Mouse (Mus musculus) bone marrow, adult 2 months (tissue): ENCODE data around the gene Gbe1.

Experiments used
- CTCF ChIP-seq: fragments of 200-500 bp; IDR thresholded peaks from 2 replicates; pipeline ENCODE4 v1.5.1; 2011; ENCODE audit warnings: low read length, control low read depth; ENCODE audit not compliant: control insufficient read depth, insufficient read depth
- POLR2A ChIP-seq: fragments of 200-500 bp; IDR thresholded peaks from 2 replicates; pipeline ENCODE4 v1.6.1; 2011; ENCODE audit warnings: low read depth, mild to moderate bottlenecking, control low read depth, low read length, borderline replicate concordance; ENCODE audit not compliant: control insufficient read depth

- TF ChIP-seq CTCF (no peak), POLR2A (no peak)
These were observed 7.0 kb downstream of the Gbe1 start for GRCm38 (mm10) chr16:70320612-70321280.
